Mouse (Mus musculus) right cerebral cortex, postnatal 36 days (tissue): ENCODE results near the gene Lrrc42.

ENCODE experiments used
- DNase-seq, 2 experiments: peaks; one replicate each; pipeline ENCODE4 v3.0.0; 2022; ENCODE audit warnings: low spot score in 2 of 2, mixed read lengths in 1 of 2

The Lrrc42 gene

DNA sequence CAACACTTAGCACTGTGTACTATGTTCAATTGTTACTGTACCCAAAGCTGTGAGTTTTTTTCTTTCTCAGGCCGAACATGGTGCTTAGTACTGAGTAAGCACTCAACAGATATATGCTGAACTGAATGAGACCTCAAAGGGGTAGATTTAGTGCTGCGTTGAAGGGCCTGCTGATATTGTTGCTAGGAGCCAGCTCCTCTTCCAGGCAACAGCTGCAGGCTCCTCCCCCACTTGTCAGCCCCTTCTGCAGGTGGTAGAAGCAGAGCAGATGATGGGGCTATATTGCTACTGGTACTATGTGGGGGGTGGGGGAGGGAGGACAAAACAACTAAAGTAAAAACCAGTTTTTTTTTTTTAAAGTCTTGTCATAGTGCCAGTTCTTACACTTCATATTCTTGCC lies 3.9 kb downstream of the Lrrc42 start:
- DNase-seq = no peak

DNA sequence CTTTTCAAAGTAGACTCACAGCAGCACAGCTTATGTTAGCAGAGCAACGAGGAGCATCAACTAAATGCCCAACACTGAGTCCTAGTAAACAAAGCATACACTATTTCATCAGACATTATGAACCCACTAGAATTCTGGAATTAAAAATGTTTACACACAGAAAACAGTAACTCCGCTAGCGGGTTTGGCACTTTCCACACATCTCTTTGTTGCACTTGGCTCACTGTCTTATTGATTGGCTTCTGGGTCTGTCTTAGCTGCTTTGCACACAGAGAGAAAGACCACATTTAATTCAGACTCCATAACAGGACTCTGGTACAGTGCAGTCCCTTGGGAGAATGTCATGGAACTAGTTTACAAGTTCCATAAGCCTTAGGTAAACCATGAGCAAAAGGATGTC lies 5.3 kb downstream of the Lrrc42 start:
- DNase-seq = no peak

DNA sequence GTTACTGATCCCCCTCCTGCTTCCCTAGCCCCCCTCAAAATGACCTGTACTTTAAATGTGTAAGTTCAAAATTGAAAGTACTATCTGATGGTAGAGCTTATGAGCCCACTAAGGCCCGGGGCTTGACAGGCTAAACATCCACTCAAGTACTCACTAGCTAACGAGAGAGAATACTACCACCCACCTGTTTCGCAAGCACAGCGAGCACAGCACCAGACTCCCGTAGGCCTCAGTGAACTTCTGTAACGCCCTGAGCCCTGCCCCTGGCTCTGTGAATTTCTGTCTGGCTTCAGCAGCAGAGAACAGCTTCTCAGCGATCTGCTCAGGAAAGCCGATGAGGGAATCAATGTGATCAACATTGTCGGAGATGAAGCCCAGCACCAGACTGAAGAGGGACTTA lies 6.2 kb downstream of the Lrrc42 start:
- DNase-seq = no peak

DNA sequence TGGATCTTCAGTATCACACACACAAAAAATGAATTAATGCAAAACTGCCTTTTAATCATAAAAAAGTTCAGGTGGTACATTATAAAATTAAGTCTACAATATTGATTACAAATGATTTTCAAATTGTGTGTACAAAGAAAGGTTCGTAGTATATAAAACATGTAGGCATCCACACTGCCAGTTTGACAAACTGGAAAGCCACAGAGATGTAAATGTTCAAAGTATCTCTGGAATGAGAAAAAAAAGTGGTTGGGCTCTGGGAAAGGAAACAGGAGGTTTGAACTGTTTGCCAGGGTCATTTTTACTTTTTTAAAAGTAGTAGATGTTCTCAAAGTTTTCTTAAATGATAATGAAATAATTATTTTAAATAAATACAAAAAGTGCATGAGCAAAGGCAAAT lies 7.3 kb downstream of the Lrrc42 start:
- no peak for DNase-seq

DNA sequence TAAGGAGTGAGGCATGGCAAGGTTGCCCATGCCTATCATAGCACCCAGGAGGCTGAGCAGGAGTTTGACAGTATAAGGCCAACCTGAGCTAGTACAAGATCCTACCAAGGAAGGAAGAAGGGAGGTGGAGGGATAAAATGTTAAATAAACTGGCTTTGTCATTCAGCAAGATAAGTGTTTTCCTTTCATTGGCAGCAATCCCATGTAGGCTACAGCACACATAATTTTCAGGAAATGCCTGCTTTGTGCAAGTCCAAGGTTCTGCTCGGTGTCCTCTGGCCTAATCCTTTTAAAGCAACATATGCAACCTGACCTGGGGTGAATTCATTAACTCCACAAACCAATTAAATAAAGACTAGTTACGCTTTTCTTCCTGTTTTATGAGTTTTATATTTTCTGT lies 8.0 kb downstream of the Lrrc42 start:
- no peak for DNase-seq

DNA sequence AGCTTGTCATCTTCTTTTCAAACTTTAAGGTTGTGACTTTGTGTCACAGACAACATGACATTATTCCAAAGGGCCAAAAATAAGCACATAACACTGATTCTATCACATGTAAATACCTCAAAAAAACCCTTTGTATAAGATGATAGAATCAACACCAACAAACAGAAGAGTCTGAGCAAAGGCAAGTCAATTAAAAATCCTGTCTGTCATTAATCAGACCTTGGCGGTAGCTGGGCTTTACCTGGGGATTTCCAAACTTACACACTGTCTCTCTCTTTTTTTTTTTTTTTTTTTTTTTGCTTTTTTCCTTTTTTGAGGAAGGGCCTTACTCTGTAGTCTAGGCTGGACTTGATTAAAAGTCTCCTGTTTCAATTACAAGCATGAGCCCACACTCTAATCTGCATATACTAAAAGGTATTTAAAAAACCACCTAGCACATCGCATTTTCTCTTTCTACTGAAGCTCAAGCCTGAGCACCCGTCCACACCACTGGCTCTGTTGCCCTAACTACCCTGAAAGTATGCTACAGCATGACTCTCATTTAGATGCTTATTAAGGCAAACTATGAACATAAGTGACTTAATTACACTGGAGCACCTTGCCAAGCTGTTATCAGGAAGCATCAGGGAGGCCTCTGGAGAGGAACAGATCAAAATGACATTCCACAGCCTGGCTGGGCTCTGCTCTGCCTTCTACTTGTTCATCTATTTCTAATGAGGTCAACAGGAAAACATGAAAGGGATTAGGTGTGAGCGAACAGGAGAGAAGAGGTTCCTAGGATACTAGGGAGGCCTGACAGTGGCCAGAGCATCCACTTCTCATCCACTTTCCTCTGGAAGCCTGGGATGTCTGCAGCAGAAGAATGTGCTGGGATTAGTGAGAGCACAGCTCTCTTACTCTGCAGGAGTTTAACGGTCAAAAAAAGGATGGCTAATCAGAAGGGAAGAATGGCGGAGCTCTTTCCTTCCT lies 9.7 kb downstream of the Lrrc42 start:
- no peak for DNase-seq

DNA sequence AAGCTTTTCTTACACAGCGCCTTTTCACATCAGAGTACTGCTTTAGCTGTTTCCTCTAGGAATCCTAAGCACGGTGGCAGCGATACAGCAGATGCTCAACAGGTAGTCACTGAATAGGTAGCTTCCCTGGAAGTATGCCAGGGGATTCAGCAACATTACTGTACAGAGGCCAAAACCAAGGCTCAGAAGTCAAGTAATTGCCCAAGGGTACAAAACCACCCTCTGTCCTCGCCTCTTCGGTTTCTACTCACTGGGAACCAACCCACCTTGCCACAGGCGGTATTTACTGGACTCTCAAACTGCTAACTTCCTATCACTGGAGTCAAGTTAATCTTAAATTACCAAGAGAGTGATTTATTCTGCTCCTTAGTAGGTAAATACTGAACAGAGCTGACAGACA lies 13.1 kb downstream of the Lrrc42 start:
- no peak for DNase-seq

DNA sequence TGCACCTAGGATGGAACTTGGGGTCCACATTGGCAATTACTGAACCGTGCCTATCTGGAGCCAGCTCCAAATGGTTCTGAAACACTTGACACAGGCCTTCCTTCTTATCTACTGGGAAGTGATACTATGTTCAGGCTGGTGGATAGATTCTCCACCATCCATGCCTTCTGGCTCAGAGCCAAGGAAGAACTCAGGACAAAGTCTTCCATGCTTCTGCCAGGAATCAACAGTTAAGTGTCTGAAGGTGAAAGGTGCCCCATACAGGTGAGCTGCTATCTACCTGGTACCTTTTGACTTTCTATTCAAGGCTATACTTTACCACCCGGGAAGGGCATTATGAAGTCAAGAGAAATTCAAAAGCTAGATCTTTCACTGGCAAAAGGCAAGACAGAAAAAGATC lies 15.1 kb downstream of the Lrrc42 start:
- DNase-seq = no peak

DNA sequence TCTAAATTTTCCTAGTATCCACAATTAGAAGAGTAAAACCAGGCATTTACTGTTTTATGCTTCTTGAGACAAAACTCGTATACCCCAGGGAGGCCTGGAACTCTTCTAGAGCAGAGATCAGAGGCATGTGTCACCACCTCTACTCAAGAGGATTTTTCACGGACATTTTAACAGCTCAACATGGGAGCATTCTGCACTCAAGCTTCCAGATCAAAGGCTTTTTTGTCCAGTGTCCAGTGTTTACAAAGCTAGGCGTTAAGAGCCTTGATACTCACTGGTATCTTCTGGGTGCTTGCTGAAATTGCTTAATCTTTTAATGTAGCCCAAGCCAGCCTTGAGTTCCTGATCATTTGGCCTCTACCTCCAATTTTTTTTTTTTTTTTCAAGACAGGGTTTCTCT lies 21.1 kb downstream of the Lrrc42 start:
- no peak for DNase-seq

DNA sequence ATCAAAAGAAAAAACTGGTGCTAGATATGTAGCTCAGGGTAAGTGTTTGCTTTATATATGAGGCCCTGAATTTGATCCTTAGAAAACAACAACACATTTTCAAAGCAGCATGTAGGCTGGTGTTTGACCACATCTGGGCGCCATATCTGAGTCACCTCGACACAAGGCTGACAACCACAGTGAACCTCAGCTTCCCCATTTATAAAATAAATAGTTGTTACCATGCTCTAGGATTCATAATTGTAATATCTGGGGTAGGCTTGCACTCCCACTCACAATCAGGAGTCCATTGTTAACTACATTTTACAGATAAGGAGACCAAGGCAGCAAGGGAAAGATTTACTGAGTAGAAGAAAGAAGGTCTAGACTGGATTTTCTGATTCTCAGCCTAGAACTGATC lies 27.0 kb downstream of the Lrrc42 start:
- DNase-seq = no peak

DNA sequence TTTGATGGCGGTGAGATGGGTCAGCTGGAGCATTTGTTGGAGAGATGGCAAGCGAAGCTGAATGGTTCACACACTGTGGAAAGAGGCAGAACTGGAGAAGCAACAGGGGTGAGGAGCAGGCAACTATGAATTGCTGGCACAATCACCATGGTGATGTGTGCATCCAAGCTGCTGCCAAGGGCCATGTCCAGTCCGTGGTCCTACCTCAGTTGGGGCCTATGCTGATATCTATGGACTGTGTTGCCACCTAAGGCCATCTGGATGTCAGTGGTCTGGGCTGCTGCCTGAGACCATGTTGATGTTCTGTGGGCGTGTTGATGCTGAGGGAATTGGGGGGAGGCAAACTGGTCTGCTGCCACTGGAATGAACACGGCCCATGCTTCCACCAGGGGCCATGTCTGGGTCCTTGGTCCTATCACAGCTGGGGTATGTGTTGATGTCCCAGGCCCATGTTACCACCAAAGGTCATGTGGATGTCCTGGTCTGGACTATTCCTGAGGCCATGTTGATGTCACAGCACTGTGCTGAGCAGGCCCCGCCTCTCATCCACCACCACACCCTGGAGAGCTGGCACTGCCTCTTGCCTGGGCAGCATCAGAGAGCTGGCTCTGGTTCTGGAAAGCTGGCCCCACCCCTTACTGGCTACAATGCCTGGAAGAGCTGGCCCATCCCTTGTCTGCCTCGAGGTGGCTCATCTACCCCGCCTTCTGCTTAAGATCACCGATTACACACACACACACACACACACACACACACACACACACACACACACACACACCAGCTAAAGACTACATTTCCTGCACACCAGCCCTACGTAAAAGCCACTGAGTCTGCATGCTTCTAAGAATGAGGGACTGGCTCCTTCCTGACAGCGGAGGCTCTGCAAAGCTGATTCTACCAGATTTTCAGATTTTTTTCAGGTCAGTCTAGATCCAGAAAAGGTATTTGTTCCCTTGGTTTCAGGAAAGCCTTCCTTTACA lies 29.8 kb downstream of the Lrrc42 start:
- DNase-seq = no peak

DNA sequence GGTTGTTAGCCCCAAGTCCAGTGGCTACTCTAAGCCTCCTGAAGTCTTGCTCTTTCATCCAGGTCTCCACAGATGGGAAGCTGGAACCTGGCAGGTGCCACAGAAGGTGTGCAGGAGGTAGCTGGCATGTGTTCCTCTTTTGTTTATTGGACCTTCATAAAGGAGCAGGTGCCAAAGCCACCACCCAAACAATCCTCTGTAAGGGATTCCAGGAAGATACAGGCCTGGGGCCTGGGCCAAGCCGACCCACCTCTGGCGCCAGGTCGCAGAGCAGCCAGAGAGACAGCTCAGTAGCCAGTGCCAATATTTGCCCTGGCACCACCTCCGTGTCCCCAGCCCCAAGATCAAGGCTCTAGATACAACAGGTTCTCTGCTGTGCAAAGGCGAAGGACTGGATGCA lies 31.8 kb downstream of the Lrrc42 start:
- no peak for DNase-seq

DNA sequence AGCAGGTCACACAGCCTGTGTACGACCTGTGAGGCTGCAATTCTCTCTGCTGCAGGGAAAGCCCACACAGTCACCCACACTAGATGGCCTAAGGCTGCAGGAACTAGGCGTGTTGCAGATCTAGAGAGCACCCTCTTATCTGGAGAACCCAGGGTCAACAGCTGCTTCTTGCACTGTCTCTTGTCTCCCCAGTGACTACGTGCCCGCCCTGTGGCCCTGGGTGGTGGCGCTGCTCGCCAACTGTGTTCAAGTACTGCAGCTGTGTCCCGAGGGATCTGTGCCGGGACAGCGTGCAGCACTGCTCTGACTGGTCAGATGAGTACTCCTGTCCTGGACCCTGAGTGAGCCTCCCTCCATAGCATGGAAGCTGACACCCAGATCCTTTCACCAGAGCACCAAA lies 35.8 kb downstream of the Lrrc42 start:
- DNase-seq = no peak

DNA sequence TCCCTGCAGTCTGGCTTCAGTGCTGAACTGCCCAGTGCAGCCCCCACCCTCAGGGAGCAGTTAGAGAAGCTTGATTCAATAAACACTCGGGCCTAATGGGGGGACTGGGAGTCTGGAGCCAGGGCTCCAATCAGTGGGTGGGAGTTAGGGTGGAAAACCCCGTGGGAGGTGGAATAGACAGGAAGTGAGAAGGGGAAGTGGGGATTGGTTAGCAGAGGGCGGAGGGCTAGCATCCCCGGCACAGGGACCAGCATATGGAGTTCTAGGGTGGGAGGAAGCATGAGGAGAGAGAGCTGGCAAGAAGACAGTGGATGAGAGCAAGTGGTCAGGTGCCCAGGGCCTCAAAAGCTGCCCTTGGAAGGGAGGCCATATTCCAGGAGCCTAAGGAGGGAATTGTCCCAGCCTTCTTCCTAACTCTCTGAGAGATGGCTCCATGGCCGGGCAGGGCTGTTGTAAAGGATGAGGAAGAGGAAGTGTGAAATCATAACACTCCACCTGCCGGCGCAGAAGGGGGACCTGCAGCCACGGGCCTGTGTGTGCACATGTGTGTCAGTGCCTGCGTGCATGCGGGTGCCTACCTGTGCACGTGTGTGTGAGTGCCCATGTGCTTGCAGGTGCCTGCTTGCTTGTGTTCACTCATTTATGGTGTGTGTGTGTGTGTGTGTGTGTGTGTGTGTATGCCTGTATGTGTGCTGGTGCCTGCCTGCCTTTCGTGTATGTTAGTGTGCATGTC lies 39.9 kb downstream of the Lrrc42 start:
- no peak for DNase-seq

DNA sequence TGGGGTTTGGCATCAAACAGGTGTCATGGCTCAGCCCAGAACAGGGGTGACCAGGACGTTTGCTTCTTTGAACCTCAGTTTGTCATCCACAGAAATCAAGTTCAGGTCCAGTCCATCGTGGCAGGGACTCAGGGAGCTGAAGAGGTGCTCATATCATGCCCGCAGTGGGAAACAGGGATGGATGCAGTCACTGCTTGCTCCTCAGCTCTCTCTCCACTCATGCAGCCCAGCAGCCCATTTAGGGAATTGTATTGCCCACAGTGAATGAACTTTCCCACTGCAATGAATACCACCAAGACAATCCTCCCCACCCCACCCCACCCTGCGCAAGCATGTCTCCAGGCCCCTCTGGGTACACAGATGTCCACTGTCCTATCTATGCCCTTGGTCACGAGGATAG lies 41.4 kb downstream of the Lrrc42 start:
- DNase-seq = no peak

DNA sequence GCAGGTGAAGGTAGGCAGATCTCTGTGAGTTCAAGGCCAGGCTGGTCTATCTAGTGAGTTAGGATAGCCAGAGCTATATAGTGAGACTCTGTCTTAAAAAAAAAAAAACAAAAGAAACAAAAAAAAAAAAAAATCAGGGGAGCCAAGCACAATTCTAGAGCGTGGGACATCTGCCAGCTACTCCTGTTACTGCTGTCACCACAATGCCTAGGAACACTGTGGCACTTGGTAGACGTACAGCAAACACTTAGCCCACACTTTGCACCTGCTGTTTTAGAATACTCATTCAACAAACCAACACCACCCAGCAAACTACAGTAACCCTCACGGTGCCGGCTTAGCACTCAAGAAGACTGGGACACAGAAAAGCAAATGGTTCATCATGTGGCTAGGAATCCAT lies 41.9 kb downstream of the Lrrc42 start:
- DNase-seq = peak in 1 of 2 experiments; percentile 16

DNA sequence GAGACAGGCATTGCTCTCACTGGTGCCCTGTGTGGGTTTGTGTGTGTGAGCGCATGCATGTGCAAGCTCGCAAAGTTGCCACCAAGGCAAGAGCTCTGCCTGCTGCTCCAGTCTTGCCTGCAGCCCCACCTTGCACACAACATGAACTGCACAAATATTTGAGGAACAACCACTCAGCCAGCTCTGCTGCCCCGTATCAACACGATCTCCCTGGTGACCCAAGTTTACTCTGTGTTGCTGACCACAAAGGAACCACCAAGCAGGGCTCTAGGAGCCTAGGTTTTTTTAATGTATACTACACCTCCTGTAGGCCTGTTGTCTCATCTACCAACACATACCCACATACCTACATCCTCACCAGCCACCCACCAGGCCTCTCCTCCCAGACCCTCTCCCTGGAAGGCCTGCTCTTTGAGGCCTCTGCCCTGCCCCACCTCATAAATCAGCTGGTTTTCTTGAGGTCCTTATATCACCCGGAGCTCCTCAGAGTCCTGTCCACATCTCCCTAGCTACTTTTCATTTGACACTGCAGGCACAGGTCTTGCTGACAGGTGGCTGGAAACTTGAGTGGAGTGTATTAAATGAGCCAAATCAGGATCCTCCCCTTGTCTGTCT lies 42.7 kb downstream of the Lrrc42 start:
- DNase-seq = no peak

DNA sequence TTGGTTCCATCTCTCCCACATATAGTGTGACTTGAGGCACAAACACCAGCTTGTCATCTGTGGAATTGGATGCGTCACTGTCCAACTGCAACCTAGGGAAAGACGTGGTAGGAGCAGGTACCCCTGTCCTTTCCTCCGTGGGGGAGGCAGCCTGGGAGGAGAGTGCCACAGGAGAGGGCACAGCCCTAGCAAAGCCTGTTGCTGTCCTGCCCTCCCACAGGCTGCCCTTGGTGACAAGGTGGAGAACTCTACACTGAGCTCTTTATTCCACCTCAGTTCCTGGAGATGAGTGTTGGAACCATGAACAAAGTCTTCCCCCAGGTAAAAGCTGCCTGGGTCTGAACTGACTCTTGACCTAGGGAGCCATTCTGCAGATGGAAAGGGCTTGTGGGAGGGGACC lies 44.5 kb downstream of the Lrrc42 start, which contains the start of gene Ldlrad1:
Gene Ldlrad1, plus strand, starts transcription at position 301 of the 400 bp plus-strand sequence.
- DNase-seq = no peak

DNA sequence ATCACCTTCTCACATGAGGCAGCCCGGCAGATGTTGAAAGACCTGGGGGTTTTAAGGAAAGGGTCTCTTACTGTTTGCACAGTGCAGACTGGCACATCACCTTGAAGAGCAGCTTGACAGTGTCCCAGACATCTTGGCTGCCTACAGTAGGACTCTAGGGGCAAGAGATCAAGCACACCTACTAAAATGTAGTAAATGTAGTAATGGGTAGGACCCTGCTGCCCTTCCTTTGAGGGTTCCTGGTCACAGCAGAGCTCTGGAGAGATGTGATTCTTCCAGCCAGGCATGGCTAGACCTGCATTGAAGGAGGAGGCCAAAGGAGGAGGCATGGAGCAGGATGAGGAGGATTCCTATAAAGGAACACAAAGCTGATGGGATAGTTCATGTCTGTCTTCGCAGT lies 46.3 kb downstream of the Lrrc42 start:
- DNase-seq = no peak

DNA sequence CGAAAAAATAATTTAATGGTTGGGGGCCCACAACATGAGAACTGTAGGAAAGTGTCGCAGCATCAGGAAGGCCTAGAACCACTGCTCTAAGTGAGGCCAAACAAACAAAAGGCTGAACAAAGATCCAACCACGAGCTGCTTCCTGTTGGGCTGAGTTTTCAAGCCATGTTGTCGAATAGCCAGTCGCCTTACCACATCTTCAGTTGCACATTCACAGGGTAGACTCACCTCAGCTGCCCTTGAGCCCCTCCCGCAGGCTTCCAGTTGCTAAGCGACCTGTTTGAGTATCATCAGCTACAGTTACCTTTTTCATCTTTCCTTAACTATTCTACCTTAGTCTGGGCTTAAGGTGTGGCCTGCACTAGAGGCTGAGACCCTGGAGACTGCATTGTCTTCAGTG lies 50.3 kb downstream of the Lrrc42 start:
- DNase-seq = no peak

DNA sequence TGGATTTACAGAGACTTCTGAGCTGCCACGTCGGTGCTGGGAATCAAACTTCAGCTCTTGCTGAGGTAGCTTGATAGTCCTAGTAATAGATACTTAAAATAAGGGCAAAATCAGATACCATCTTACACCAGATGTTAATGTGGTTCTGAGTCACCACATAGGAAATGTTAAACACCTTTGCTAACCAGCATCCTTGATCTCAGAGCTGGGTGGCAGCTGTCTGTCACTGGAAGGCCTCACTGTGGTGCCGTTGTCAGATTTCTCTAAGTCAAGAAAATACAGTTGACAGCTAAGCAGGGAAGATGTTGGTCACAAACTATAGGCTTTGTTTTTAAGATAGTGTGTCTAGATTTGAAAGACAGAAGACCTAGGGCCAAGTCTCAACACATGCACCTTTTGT lies 51.6 kb downstream of the Lrrc42 start:
- DNase-seq = no peak
